Mouse (Mus musculus) intestine, embryonic 16.5 days (tissue): ENCODE measurements around the gene Sox12. TPM values are rescaled to one million over a fixed set of nuclear protein-coding genes. Genes with fewer than 3 reads are reported as not detected.

Experiments
- ATAC-seq: fragments of 200-750 bp; cut with Nextera tagmentation; 2 replicates; pipeline ENCODE4 v1.8.0; 2017; ENCODE audit warnings: moderate TSS enrichment, moderate library complexity
- H3K27ac ChIP-seq: fragments of 300-500 bp; sonication (generic); 2 replicates; pipeline ENCODE4 v1.5.1; 2014; ENCODE audit warnings: mild to moderate bottlenecking, low read length
- H3K27me3 ChIP-seq: fragments of 300-500 bp; sonication (generic); replicated peaks from 2 replicates; pipeline ENCODE4 v1.6.1; 2014; ENCODE audit warnings: low read length, control low read depth, mixed read lengths; ENCODE audit not compliant: control insufficient read depth, insufficient read depth
- H3K36me3 ChIP-seq: fragments of 300-500 bp; sonication (generic); 2 replicates; pipeline ENCODE4 v1.6.1; 2014; ENCODE audit warnings: low read length, control low read depth; ENCODE audit not compliant: control insufficient read depth, insufficient read depth
- H3K4me1 ChIP-seq: fragments of 300-500 bp; sonication (generic); 2 replicates; pipeline ENCODE4 v1.6.1; 2014; ENCODE audit warnings: low read length, control low read depth, mixed read lengths; ENCODE audit not compliant: control insufficient read depth, insufficient read depth
- H3K4me2 ChIP-seq: fragments of 300-500 bp; sonication (generic); 2 replicates; pipeline ENCODE4 v1.6.1; 2014; ENCODE audit warnings: low read depth, low read length, control low read depth
- H3K4me3 ChIP-seq: fragments of 300-500 bp; sonication (generic); 2 replicates; pipeline ENCODE4 v1.5.1; 2014; ENCODE audit warnings: mild to moderate bottlenecking, low read length
- H3K9ac ChIP-seq: fragments of 300-500 bp; sonication (generic); 2 replicates; pipeline ENCODE4 v1.6.1; 2014; ENCODE audit warnings: low read depth, low read length
- H3K9me3 ChIP-seq: fragments of 300-500 bp; sonication (generic); 2 replicates; pipeline ENCODE4 v1.6.1; 2016; ENCODE audit warnings: low read length, control low read depth; ENCODE audit not compliant: control insufficient read depth
- whole genome bisulfite sequencing: fragments of 180-500 bp; shearing (Covaris S2); extraction: QIAGEN DNeasy Blood & Tissue Kit; methylation state at CpG from one replicate; pipeline ENCODE4 v1.1.7; 2014; 5-methylcytosine and 5-hydroxymethylcytosine counted together
- polyA plus RNA-seq: library from polyadenylated mRNA; unstranded; fragments of >200 nt; fragmentation: Nextera tagmentation; extraction: Ambion mirVana; gene quantifications from 2 replicates; pipeline ENCODE4 v1.2.1, GENCODE M21; 2015

The Sox12 gene
- polyA plus RNA-seq, 1 experiment from 2014 or later: 3.5 TPM

GRCm38 (mm10) chr2:152410971-152411371 lies 13.1 kb upstream of the Sox12 start:
- Histone ChIP-seq H3K9me3 (peaks cover 3% of the 10 kb centered on the region; the same call in 1 of the 2 replicates), H3K4me2 (peak overlapping the region; percentile 80), H3K36me3 (no peaks in the 10 kb centered on the region), H3K27ac (peak overlapping the region; percentile 88), H3K27me3 (no peaks in the 10 kb centered on the region), H3K4me1 (peaks cover 23% of the 10 kb centered on the region), H3K4me3 (peak overlapping the region; percentile 92), H3K9ac (peak overlapping the region; percentile 99)
- 5% methylated on average over 15 of the region's 15 CpGs for WGBS
- ATAC-seq: peak; percentile 61

GRCm38 (mm10) chr2:152409781-152410180 lies 11.9 kb upstream of the Sox12 start:
- Histone ChIP-seq H3K9ac (no peak overlapping the region), H3K9me3 (no peaks in the 10 kb centered on the region), H3K4me1 (peaks cover 23% of the 10 kb centered on the region), H3K36me3 (no peaks in the 10 kb centered on the region), H3K27me3 (no peaks in the 10 kb centered on the region), H3K4me2 (no peak overlapping the region), H3K27ac (peak overlapping the region; percentile 88; the same call in 1 of the 2 replicates), H3K4me3 (no peak overlapping the region)
- 71% methylated on average over 6 of the region's 6 CpGs for WGBS
- ATAC-seq: no peak

- H3K9me3 ChIP-seq: no peaks in the 10 kb centered on the region
- H3K36me3 ChIP-seq: no peaks in the 10 kb centered on the region
- H3K9ac ChIP-seq: peak overlapping the region; percentile 55
- peak overlapping the region; percentile 40 for H3K4me3 ChIP-seq
- ATAC-seq: peak; percentile 96
- peak overlapping the region; percentile 68 for H3K27ac ChIP-seq
- no peaks in the 10 kb centered on the region for H3K27me3 ChIP-seq
- peaks cover 17% of the 10 kb centered on the region for H3K4me1 ChIP-seq
- WGBS: under 1% methylated on average over 19 of the region's 19 CpGs
- H3K4me2 ChIP-seq: peak overlapping the region; percentile 65
Measured at GRCm38 (mm10) chr2:152406126-152406525, 8.3 kb upstream of the Sox12 start.

GRCm38 (mm10) chr2:152399122-152399542 lies 1.3 kb upstream of the Sox12 start:
- Histone ChIP-seq H3K36me3 (no peaks in the 10 kb centered on the region), H3K9ac (peak overlapping the region; percentile 92), H3K4me1 (peaks cover 14% of the 10 kb centered on the region), H3K4me2 (peak overlapping the region; percentile 86), H3K27me3 (no peaks in the 10 kb centered on the region), H3K27ac (peak overlapping the region; percentile 99), H3K9me3 (no peaks in the 10 kb centered on the region), H3K4me3 (peak overlapping the region; percentile 86)
- 1% methylated on average over 13 of the region's 13 CpGs for WGBS
- ATAC-seq: no peak; the same call in 1 of the 2 replicates

- Histone ChIP-seq H3K27ac (peak overlapping the region; percentile 99), H3K9me3 (no peaks in the 10 kb centered on the region), H3K36me3 (no peaks in the 10 kb centered on the region), H3K4me2 (peak overlapping the region; percentile 86), H3K4me3 (peak overlapping the region; percentile 86), H3K9ac (peak overlapping the region; percentile 92), H3K27me3 (no peaks in the 10 kb centered on the region), H3K4me1 (peaks cover 17% of the 10 kb centered on the region)
- peak; percentile 86 for ATAC-seq
- WGBS: under 1% methylated on average over 38 of the region's 38 CpGs
Measured at GRCm38 (mm10) chr2:152398691-152399090, 828 bp upstream of the Sox12 start.

- Histone ChIP-seq H3K9me3 (no peaks in the 10 kb centered on the region), H3K4me3 (peak overlapping the region; percentile 86), H3K9ac (peak overlapping the region; percentile 92), H3K27me3 (no peaks in the 10 kb centered on the region), H3K27ac (peak overlapping the region; percentile 99), H3K4me1 (peaks cover 19% of the 10 kb centered on the region), H3K36me3 (no peaks in the 10 kb centered on the region), H3K4me2 (peak overlapping the region; percentile 86)
- under 1% methylated on average over 68 of the region's 77 CpGs for WGBS
- peak; percentile 37 for ATAC-seq
Measured at GRCm38 (mm10) chr2:152397004-152397589, 766 bp downstream of the Sox12 start.

- Histone ChIP-seq H3K4me2 (peak overlapping the region; percentile 86), H3K27ac (peak overlapping the region; percentile 99), H3K9me3 (no peaks in the 10 kb centered on the region), H3K36me3 (no peaks in the 10 kb centered on the region), H3K4me1 (peaks cover 19% of the 10 kb centered on the region), H3K4me3 (peak overlapping the region; percentile 86), H3K27me3 (no peaks in the 10 kb centered on the region), H3K9ac (peak overlapping the region; percentile 92)
- WGBS: under 1% methylated on average over 44 of the region's 46 CpGs
- ATAC-seq: peak; percentile 53
Measured at GRCm38 (mm10) chr2:152396110-152397003, 1.5 kb downstream of the Sox12 start.

GRCm38 (mm10) chr2:152395271-152395920 lies 2.5 kb downstream of the Sox12 start:
- H3K4me1 ChIP-seq: peaks cover 19% of the 10 kb centered on the region
- H3K4me3 ChIP-seq: peak overlapping the region; percentile 86
- H3K9me3 ChIP-seq: no peaks in the 10 kb centered on the region
- 20% methylated on average over 13 of the region's 13 CpGs for WGBS
- H3K4me2 ChIP-seq: peak overlapping the region; percentile 86
- H3K27ac ChIP-seq: 0 out of 2 replicates have a peak overlapping the region, but pooled peaks have one; percentile 27
- H3K27me3 ChIP-seq: no peaks in the 10 kb centered on the region
- peak overlapping the region; percentile 92 for H3K9ac ChIP-seq
- no peaks in the 10 kb centered on the region for H3K36me3 ChIP-seq
- no peak for ATAC-seq
